Mouse (Mus musculus) hindbrain, embryonic 11.5 days (tissue): ENCODE measurements around the gene Utrn. TPM values are rescaled to one million over a fixed set of nuclear protein-coding genes. Genes with fewer than 3 reads are reported as not detected.

Source experiments
- ATAC-seq: fragments of 200-750 bp; cut with Nextera tagmentation; 2 replicates; pipeline ENCODE4 v1.8.0; 2017; ENCODE audit warnings: mild to moderate bottlenecking, moderate TSS enrichment, moderate library complexity; ENCODE audit not compliant: low FRiP score
- DNase-seq: peaks from one replicate; pipeline ENCODE4 v3.0.0-alpha.2; 2015; ENCODE audit warnings: low spot score
- H3K27ac ChIP-seq: fragments of 300-500 bp; sonication (generic); 2 replicates; pipeline ENCODE4 v1.5.1; 2014; ENCODE audit warnings: mild to moderate bottlenecking, low read depth, low read length
- H3K27me3 ChIP-seq: fragments of 300-500 bp; sonication (generic); 2 replicates; pipeline ENCODE4 v1.6.1; 2014; ENCODE audit warnings: mild to moderate bottlenecking, low read length, moderate library complexity, mixed read lengths; ENCODE audit not compliant: control insufficient read depth, insufficient read depth
- H3K36me3 ChIP-seq: fragments of 300-500 bp; sonication (generic); 2 replicates; pipeline ENCODE4 v1.6.1; 2014; ENCODE audit warnings: mild to moderate bottlenecking, low read length, moderate library complexity, mixed read lengths; ENCODE audit not compliant: control insufficient read depth, insufficient read depth
- H3K4me1 ChIP-seq: fragments of 300-500 bp; sonication (generic); replicated peaks from 2 replicates; pipeline ENCODE4 v1.6.1; 2014; ENCODE audit warnings: low read length, mixed read lengths; ENCODE audit not compliant: control insufficient read depth, insufficient read depth
- H3K4me2 ChIP-seq: fragments of 300-500 bp; sonication (generic); replicated peaks from 2 replicates; pipeline ENCODE4 v1.6.1; 2014; ENCODE audit warnings: mild to moderate bottlenecking, low read depth, low read length
- H3K4me3 ChIP-seq: fragments of 300-500 bp; sonication (generic); 2 replicates; pipeline ENCODE4 v1.5.1; 2014; ENCODE audit warnings: low read depth, low read length
- H3K9ac ChIP-seq: fragments of 300-500 bp; sonication (generic); 2 replicates; pipeline ENCODE4 v1.6.1; 2014; ENCODE audit warnings: low read depth, low read length
- H3K9me3 ChIP-seq: fragments of 300-500 bp; sonication (generic); 2 replicates; pipeline ENCODE4 v1.6.1; 2016; ENCODE audit warnings: low read length; ENCODE audit not compliant: control insufficient read depth
- WGBS: fragments of 180-500 bp; shearing (Covaris S2); extraction: QIAGEN DNeasy Blood & Tissue Kit; methylation state at CpG from one replicate; pipeline ENCODE4 v1.1.7; 2014; 5-methylcytosine and 5-hydroxymethylcytosine counted together
- polyA plus RNA-seq: library from polyadenylated mRNA; unstranded; fragments of >200 nt; fragmentation: Nextera tagmentation; extraction: Ambion mirVana; gene quantifications from 2 replicates; pipeline ENCODE4 v1.2.1, GENCODE M21; 2014

The Utrn gene
- polyA plus RNA-seq, 1 experiment from 2014 or later = 54.7 TPM

DNA sequence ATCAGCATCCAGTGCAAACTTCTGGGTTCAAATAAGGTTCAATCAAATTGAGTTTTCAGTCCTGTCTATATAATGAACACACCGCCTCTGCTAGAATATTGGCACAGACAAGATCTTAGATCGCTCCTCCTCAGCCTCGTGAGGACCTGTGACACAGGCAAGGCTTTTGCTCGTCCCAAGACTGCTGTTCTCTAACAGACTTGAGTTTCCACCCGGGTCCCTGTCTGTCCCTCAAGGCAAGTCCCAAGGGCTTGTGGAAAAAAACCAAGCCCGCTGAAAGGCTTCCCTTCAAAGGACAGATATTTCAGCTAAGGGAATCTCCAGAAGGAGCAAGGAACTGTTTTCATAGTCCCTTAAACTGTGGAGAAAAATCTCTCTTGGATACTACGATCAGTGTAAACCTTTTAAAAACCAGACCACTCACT is 16.0 kb downstream of the Utrn start:
- H3K36me3 ChIP-seq = no peaks in the 10 kb centered on the region
- no peak for DNase-seq
- H3K27me3 ChIP-seq = no peaks in the 10 kb centered on the region
- WGBS = 71% methylated on average over 7 of the region's 7 CpGs
- H3K4me3 ChIP-seq = no peak overlapping the region
- H3K4me1 ChIP-seq = no peaks in the 10 kb centered on the region
- no peak for ATAC-seq
- H3K9me3 ChIP-seq = no peaks in the 10 kb centered on the region
- no peak overlapping the region for H3K9ac ChIP-seq
- H3K4me2 ChIP-seq = no peak overlapping the region
- no peak overlapping the region for H3K27ac ChIP-seq

DNA sequence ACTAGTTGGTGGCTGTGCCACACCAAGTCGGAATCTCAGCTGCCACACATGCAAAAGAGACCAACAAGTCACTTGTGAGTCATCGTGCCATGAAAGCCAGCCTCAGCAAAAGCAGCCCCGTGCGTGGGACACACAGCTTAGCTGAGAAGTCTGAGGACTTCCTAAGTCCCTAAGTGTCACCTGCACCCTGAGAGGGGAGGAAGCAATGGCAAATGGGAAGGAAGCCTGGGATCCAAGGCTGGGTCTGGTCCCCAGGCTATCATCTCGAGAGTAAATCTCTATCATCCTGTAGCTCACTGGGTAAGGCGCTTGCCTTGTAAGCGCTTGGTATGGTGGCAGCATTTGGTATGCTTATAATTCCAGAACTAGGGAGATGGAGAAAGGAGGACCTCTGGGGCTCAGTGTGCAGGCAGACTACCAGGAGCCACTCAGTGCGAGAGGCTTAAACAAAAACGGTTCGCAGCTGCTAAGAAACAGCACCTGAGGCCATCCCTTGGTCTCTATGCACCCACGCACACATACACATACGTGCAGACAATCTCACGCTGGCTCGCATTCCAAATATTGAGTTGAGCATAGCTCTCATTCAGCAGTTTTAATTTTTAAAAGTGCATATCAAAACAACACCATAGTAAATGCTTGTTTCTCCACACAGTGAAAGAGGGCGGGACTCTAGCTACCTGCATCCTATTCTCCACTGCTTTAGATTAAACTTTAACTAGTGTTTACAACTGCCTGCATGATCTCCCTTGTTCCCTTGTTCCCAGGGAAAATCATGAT is 16.6 kb downstream of the Utrn start:
- H3K9ac ChIP-seq = no peak overlapping the region
- no peaks in the 10 kb centered on the region for H3K4me1 ChIP-seq
- ATAC-seq = no peak
- WGBS = 85% methylated on average over 15 of the region's 15 CpGs
- no peaks in the 10 kb centered on the region for H3K27me3 ChIP-seq
- no peak overlapping the region for H3K4me3 ChIP-seq
- H3K4me2 ChIP-seq = no peak overlapping the region
- H3K9me3 ChIP-seq = no peaks in the 10 kb centered on the region
- no peak overlapping the region for H3K27ac ChIP-seq
- DNase-seq = no peak
- H3K36me3 ChIP-seq = no peaks in the 10 kb centered on the region

DNA sequence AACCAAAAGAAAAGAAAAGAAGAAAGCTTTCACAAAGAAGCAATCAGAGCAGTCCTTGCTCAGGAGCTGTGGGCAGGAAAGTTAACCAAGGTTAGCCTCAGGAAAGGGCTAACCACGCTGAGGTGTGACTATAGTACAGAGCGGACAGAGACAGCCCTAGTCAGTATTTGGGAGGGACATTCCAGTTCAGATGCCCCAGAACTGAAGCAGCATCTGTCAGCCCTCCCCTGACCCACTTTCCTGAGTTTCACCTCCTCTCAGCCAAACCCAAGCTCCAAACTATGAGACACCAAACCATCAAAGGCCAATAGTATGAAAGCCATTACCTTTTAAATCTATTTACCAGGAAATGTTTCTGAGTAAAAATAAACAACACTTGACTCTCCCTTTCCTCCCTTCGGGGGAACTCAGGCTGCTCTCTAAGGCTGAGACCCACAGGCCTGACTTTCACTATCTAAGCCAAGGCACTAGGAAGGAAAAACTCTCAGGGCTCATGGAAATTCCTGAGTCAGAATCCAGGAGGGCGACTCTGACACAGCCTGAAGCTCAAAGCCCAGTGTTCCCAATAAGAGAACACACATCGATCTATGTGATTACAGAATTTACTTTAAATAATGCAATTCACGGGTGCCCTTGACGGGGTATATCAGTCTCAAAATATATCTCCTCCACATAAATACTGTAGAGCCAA is 18.2 kb downstream of the Utrn start:
- Histone ChIP-seq H3K27me3 (no peaks in the 10 kb centered on the region), H3K36me3 (no peaks in the 10 kb centered on the region), H3K4me1 (no peaks in the 10 kb centered on the region), H3K9ac (no peak overlapping the region), H3K9me3 (no peaks in the 10 kb centered on the region), H3K27ac (no peak overlapping the region), H3K4me3 (no peak overlapping the region), H3K4me2 (no peak overlapping the region)
- DNase-seq = no peak
- ATAC-seq = no peak
- WGBS = 87% methylated on average over 7 of the region's 7 CpGs

DNA sequence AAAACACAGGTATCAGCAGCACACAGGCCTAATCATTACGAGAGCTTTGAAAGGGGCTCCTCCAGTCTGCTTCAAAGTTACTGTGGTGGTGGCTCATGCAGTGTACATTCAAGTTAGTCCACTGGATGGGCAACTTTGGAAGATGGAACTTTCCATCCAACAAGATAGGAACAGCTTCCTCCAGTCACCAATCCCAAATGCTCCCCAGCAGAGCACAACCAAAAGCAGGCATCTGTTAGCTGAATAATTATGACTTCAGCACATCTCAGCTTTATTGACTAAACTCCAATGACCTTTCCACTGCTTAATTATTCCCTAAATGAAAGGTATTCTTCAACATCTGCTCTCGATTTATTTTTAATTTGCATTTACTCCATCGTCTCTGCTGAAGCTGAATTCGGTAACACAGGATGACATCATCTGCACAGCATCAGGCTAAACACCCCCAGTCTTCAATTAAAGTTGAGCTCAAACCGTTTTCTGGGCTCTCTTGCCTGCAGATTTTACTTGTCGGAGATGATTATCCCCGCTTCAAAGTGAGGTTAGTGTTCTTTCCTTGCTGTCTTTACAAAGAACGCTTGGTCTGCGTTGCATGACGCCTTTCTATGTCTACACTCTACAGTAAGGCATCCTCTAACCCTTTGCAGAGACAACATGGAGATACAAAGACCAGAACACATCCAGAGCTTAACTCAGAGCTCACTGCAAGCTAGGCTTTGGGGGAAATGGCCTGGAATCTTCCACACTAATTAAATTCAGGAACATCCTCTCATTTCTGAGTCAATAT is 20.6 kb downstream of the Utrn start:
- H3K4me2 ChIP-seq = no peak overlapping the region
- H3K9me3 ChIP-seq = no peaks in the 10 kb centered on the region
- H3K36me3 ChIP-seq = no peaks in the 10 kb centered on the region
- WGBS = 82% methylated on average over 10 of the region's 10 CpGs
- H3K4me1 ChIP-seq = no peaks in the 10 kb centered on the region
- ATAC-seq (no peak), DNase-seq (no peak)
- no peaks in the 10 kb centered on the region for H3K27me3 ChIP-seq
- no peak overlapping the region for H3K27ac ChIP-seq
- H3K9ac ChIP-seq = no peak overlapping the region
- H3K4me3 ChIP-seq = no peak overlapping the region

DNA sequence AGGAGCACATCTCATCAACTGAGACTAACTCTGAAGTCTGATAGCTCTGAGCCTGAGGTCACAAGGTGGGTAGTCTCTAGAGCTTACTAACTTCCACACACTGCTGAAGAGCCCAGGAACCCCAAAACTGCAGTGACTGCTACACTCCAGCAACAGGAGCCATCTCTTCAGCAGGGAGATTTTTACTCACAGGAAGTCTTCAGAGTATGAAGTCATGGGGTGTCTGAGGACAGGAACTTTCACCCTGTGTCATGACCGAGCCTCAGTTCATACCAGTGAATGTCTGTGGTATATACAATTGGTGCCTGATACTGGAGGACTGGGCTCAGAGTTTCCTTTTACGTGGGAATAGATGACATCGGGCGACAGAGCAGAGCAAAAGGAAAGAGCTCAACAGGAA is 26.6 kb downstream of the Utrn start:
- DNase-seq (no peak), ATAC-seq (no peak)
- Histone ChIP-seq H3K9ac (no peak overlapping the region), H3K27ac (no peak overlapping the region), H3K4me2 (no peak overlapping the region), H3K4me1 (no peaks in the 10 kb centered on the region), H3K27me3 (no peaks in the 10 kb centered on the region), H3K9me3 (no peaks in the 10 kb centered on the region), H3K36me3 (no peaks in the 10 kb centered on the region), H3K4me3 (no peak overlapping the region)
- WGBS = 89% methylated on average over 4 of the region's 4 CpGs

DNA sequence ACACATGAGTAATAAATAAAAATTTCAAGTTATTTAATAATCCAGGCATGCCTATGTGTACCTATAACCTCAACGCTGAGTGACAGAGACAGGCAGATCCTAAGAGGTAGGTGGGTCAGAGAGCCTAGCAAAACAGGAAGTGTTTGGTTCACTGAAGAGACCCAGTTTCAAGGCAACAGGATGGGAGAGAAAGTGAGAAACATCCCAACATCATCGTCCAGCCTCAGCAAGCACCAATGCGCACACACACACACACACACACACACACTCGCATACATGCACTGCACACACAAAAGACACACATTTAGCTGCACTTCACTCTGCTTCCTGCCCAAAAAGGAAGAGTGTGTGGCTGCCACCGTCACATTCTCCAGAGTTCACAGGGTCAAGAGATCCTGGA is 27.7 kb downstream of the Utrn start:
- no peaks in the 10 kb centered on the region for H3K36me3 ChIP-seq
- no peaks in the 10 kb centered on the region for H3K27me3 ChIP-seq
- H3K9me3 ChIP-seq = no peaks in the 10 kb centered on the region
- 69% methylated on average over 5 of the region's 5 CpGs for WGBS
- H3K9ac ChIP-seq = no peak overlapping the region
- DNase-seq = no peak
- no peak overlapping the region for H3K4me3 ChIP-seq
- H3K27ac ChIP-seq = no peak overlapping the region
- no peak for ATAC-seq
- H3K4me1 ChIP-seq = no peaks in the 10 kb centered on the region
- H3K4me2 ChIP-seq = no peak overlapping the region

DNA sequence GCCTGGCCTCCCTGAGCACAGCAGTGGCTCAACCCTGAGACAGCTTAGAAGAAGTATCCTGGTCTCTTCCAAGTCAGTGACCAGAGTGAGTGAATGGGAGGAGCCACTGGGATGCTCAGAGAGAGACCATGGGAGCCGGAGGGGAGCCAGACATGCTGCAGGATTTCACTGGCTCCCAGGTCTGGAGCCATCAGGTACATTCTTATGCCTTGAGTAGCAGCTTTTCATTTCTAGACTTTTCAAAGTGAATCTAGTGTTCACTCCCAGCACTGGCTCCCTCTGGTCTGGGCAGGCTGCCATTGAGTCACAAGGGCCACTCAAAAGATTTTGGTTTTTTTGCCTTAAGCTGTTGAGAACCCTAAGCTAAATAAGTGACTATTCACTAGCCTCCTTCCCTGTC is 31.5 kb downstream of the Utrn start:
- WGBS = 64% methylated on average over 1 of the region's 1 CpGs
- H3K4me1 ChIP-seq = no peaks in the 10 kb centered on the region
- no peak overlapping the region for H3K9ac ChIP-seq
- no peak overlapping the region for H3K27ac ChIP-seq
- no peaks in the 10 kb centered on the region for H3K36me3 ChIP-seq
- DNase-seq (no peak), ATAC-seq (no peak)
- H3K4me3 ChIP-seq = no peak overlapping the region
- no peaks in the 10 kb centered on the region for H3K9me3 ChIP-seq
- H3K4me2 ChIP-seq = no peak overlapping the region
- H3K27me3 ChIP-seq = no peaks in the 10 kb centered on the region

DNA sequence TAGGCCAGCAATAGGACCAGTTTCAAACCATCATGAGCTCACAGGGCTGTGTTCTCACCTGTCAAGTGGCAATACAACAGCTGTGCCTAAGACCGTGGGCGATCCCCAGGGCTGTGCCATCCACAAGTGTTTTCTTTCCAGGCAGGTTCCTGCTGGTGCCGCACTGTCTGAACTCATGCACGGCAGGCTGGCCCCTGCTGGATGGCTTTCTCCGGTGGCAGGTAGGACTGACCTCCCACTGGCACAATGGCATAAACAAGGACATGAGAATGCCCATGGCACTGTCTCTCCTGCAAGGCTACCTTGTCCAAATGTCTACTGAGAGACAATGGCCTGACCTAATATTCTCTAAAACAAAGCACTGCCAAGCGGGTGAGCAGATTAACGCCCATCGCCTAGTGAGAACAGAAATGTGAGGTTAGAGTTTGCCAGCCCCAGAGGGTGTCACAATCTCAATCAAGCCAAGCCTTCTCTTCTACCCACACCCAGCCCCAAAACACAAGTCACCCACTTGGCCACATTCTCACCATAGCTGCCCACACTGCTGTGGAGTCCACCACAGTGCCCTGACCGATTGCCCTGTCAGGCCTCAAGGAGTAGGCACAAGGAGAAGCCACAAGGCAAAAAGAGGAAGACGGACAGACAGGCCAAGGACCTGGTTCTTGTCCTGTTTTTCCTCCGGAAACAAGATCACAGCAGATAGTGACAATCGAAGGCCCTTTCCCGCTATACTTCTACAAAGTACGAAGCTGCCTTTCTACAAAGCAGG is 32.9 kb downstream of the Utrn start:
- Histone ChIP-seq H3K4me3 (no peak overlapping the region), H3K9ac (no peak overlapping the region), H3K27ac (no peak overlapping the region), H3K4me2 (no peak overlapping the region), H3K27me3 (no peaks in the 10 kb centered on the region), H3K4me1 (no peaks in the 10 kb centered on the region), H3K36me3 (no peaks in the 10 kb centered on the region), H3K9me3 (no peaks in the 10 kb centered on the region)
- DNase-seq (no peak), ATAC-seq (no peak)
- 89% methylated on average over 14 of the region's 14 CpGs for WGBS
